Mouse (Mus musculus) adrenal gland, postnatal 4 days (tissue): ENCODE results near the gene Lmntd2. TPM values are rescaled to one million over a fixed set of nuclear protein-coding genes. Genes with fewer than 3 reads are reported as not detected.
A peak's percentile ranks its signal among the peaks of the same experiment; 100 is the strongest.

Experiments used
- DNase-seq, 2 experiments: peaks; one replicate each; pipeline ENCODE4 v3.0.0; 2021 to 2022; ENCODE audit warnings: low spot score in 2 of 2, mixed read lengths in 2 of 2
- microRNA-seq: library from miRNA; unstranded; fragments of <30 nt; microRNA quantifications from one replicate; pipeline ENCODE4 v1.2.0, GENCODE M21; 2021
- total RNA-seq, 2 experiments: library from RNA; stranded (reverse); gene quantifications; 2 replicates each; pipeline ENCODE4 v1.2.3; 2021

Gene Lmntd2
- total RNA-seq, 2 experiments from 2014 or later, result 0.82 to 1.0 TPM

- DNase-seq, result no peak
Observed at GRCm38 (mm10) chr7:141191796-141192685, 21.8 kb downstream of the Lmntd2 start.

- no peak for DNase-seq
Observed at GRCm38 (mm10) chr7:141191036-141191435, 22.8 kb downstream of the Lmntd2 start.

- no peak for DNase-seq
Observed at GRCm38 (mm10) chr7:141190220-141190619, 23.7 kb downstream of the Lmntd2 start.

GRCm38 (mm10) chr7:141188733-141189132 is 25.1 kb downstream of the Lmntd2 start:
- no peak for DNase-seq

- DNase-seq, result no peak
Observed at GRCm38 (mm10) chr7:141188194-141188593, 25.7 kb downstream of the Lmntd2 start.

GRCm38 (mm10) chr7:141176173-141176572 is 37.7 kb downstream of the Lmntd2 start:
- DNase-seq, result peak; percentile 55 to 75

- no peak for DNase-seq
Observed at GRCm38 (mm10) chr7:141175068-141175467, 38.8 kb downstream of the Lmntd2 start.

- DNase-seq, result no peak
Observed at GRCm38 (mm10) chr7:141173323-141173850, 40.5 kb downstream of the Lmntd2 start.

GRCm38 (mm10) chr7:141172116-141173006 is 41.5 kb downstream of the Lmntd2 start, which contains the start of gene Rnh1:
Gene Rnh1, minus strand, starts transcription at chr7:141172857.
- DNase-seq, result peak; percentile 76 to 82

- no peak for DNase-seq
Observed at GRCm38 (mm10) chr7:141169866-141170265, 44.0 kb downstream of the Lmntd2 start.

- no peak for DNase-seq
Observed at GRCm38 (mm10) chr7:141169300-141169699, 44.6 kb downstream of the Lmntd2 start.

GRCm38 (mm10) chr7:141168518-141168953 is 45.3 kb downstream of the Lmntd2 start:
- peak; percentile 30 to 42 for DNase-seq

GRCm38 (mm10) chr7:141167901-141168517 is 45.9 kb downstream of the Lmntd2 start:
- peak in 1 of 2 experiments; percentile 45 for DNase-seq

GRCm38 (mm10) chr7:141164850-141165249 is 49.0 kb downstream of the Lmntd2 start:
- DNase-seq, result no peak

- DNase-seq, result no peak
Observed at GRCm38 (mm10) chr7:141164397-141164796, 49.5 kb downstream of the Lmntd2 start.

Small RNA genes within 50 kb of the gene (microRNA-seq; reads per million reads assigned to microRNA genes)
- gene Mir210, result 507 reads per million, percentile 67 among the genes with 10 or more reads in this experiment

Other genes with a start within 250 kb of the Lmntd2 start
- 10 to 100 TPM in 1 of 2 experiments, 1 to 10 TPM in 1; 8.0 to 13.7 TPM for gene Ifitm1, start 246.9 kb downstream of the Lmntd2 start, total RNA-seq
- gene Ifitm3, start 203.3 kb downstream of the Lmntd2 start, total RNA-seq, result 100 to 1,000 TPM; 109 to 115 TPM
- gene Ifitm6, start 196.2 kb downstream of the Lmntd2 start, total RNA-seq, result 1 to 10 TPM; 2.1 to 4.5 TPM
- gene Gm17387, start 184.9 kb downstream of the Lmntd2 start, total RNA-seq, result not detected
- gene B4galnt4, start 153.0 kb downstream of the Lmntd2 start, total RNA-seq, result 10 to 100 TPM in 1 of 2 experiments, 1 to 10 TPM in 1; 7.0 to 11.3 TPM
- 1 to 10 TPM; 1.6 to 2.2 TPM for gene Pkp3, start 135.9 kb downstream of the Lmntd2 start, total RNA-seq
- gene Sigirr, start 113.5 kb downstream of the Lmntd2 start, total RNA-seq, result 10 to 100 TPM in 1 of 2 experiments, 1 to 10 TPM in 1; 7.0 to 10.3 TPM
- 1 to 10 TPM in 1 of 2 experiments, under 1 TPM in 1; 0.65 to 2.2 TPM for gene Ano9, start 96.3 kb downstream of the Lmntd2 start, total RNA-seq
- gene Ptdss2, start 91.7 kb downstream of the Lmntd2 start, total RNA-seq, result 10 to 100 TPM; 44.2 to 53.1 TPM
- gene Rnh1, start 41.2 kb downstream of the Lmntd2 start, total RNA-seq, result 100 to 1,000 TPM; 179 to 186 TPM
- 10 to 100 TPM; 88.5 to 96.4 TPM for gene Hras, start 20.1 kb downstream of the Lmntd2 start, total RNA-seq
- gene Lrrc56, start 19.9 kb downstream of the Lmntd2 start, total RNA-seq, result 1 to 10 TPM; 8.8 to 9.9 TPM
- gene Rassf7, start 1.8 kb upstream of the Lmntd2 start, total RNA-seq, result 10 to 100 TPM; 14.7 to 15.1 TPM
- 10 to 100 TPM; 77.1 to 91.9 TPM for gene Phrf1, start 14.7 kb upstream of the Lmntd2 start, total RNA-seq
- 1 to 10 TPM; 7.3 to 7.5 TPM for gene Irf7, start 52.4 kb upstream of the Lmntd2 start, total RNA-seq
- gene Cdhr5, start 62.7 kb upstream of the Lmntd2 start, total RNA-seq, result 10 to 100 TPM in 1 of 2 experiments, 1 to 10 TPM in 1; 9.4 to 15.5 TPM
- gene Sct, start 65.1 kb upstream of the Lmntd2 start, total RNA-seq, result 10 to 100 TPM in 1 of 2 experiments, 1 to 10 TPM in 1; 9.0 to 12.9 TPM
- gene Drd4, start 77.9 kb upstream of the Lmntd2 start, total RNA-seq, result under 1 TPM; 0.34 to 0.36 TPM
- gene Deaf1, start 113.6 kb upstream of the Lmntd2 start, total RNA-seq, result 10 to 100 TPM; 74.1 to 78.8 TPM
- gene Tmem80, start 113.7 kb upstream of the Lmntd2 start, total RNA-seq, result 10 to 100 TPM; 34.8 to 36.6 TPM
- gene Eps8l2, start 124.8 kb upstream of the Lmntd2 start, total RNA-seq, result 10 to 100 TPM in 1 of 2 experiments, 1 to 10 TPM in 1; 3.1 to 15.7 TPM
- gene Taldo1, start 178.1 kb upstream of the Lmntd2 start, total RNA-seq, result 100 to 1,000 TPM; 251 to 277 TPM
- gene Gatd1, start 200.1 kb upstream of the Lmntd2 start, total RNA-seq, result 10 to 100 TPM; 44.9 to 50.6 TPM
- gene Cend1, start 215.4 kb upstream of the Lmntd2 start, total RNA-seq, result 1 to 10 TPM; 2.7 to 4.8 TPM
- gene Slc25a22, start 223.8 kb upstream of the Lmntd2 start, total RNA-seq, result 10 to 100 TPM; 46.9 to 60.3 TPM
- 10 to 100 TPM in 1 of 2 experiments, 1 to 10 TPM in 1; 8.4 to 12.6 TPM for gene Pidd1, start 229.9 kb upstream of the Lmntd2 start, total RNA-seq
- 1,000 to 10,000 TPM; 1,329 to 1,362 TPM for gene Rplp2, start 233.3 kb upstream of the Lmntd2 start, total RNA-seq
- gene Pnpla2, start 241.1 kb upstream of the Lmntd2 start, total RNA-seq, result 100 to 1,000 TPM; 173 to 205 TPM
- gene Cracr2b, start 247.0 kb upstream of the Lmntd2 start, total RNA-seq, result 10 to 100 TPM; 13.1 to 14.2 TPM